13 mouse cellular contexts compared by ENCODE assay signal in the genomic region with DNA sequence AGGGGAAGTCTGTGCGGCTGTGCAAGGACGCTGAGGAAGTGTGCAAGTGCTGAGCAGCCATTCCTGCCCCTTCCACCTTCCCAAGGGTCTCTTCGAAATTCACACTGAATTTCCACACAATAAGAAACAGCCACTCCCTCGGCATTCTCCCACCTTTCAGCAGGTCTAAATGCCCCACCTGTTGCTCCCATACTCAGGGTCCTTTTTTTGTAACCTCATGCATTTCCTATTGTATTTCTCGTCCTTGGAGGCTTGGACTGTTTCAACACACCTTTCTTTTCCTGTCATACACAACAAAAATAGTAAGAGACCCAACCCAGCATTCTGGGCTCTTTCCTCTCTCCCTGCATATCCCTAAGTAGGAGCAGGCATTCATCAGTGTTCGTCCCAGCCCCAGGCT.
"Had no signal": no experiment of that assay in that cellular context is flagged by ENCODE, and none has a peak within 500 bp of the region (broad histone marks: within the 10 kb centered on the region; RNA-seq: fewer than 3 reads in every experiment).

No protein-coding gene starts in this region.

- H3K27me3 ChIP-seq: limb, embryonic 12.5 days; midbrain, embryonic 12.5 days; neural tube, embryonic 13.5 days had no signal

- H3K27ac ChIP-seq: limb, embryonic 12.5 days; liver, embryonic 14.5 days; midbrain, embryonic 12.5 days; neural tube, embryonic 13.5 days had no signal

- H3K9me3 ChIP-seq: limb, embryonic 12.5 days; midbrain, embryonic 12.5 days; neural tube, embryonic 13.5 days had no signal

- H3K4me2 ChIP-seq: limb, embryonic 12.5 days; midbrain, embryonic 12.5 days; neural tube, embryonic 13.5 days had no signal

- H3K4me3 ChIP-seq: limb, embryonic 12.5 days; midbrain, embryonic 12.5 days; neural tube, embryonic 13.5 days had no signal

- H3K9ac ChIP-seq: limb, embryonic 12.5 days; liver, embryonic 14.5 days; midbrain, embryonic 12.5 days; neural tube, embryonic 13.5 days had no signal

- DNase-seq: kidney, postnatal 25 days; layer of hippocampus, adult 9-11 months; liver; lung, adult 2 months; lung, postnatal 36 days; retina, postnatal 1 day; thymus, postnatal 14 days had no signal

- H3K36me3 ChIP-seq: limb, embryonic 12.5 days; midbrain, embryonic 12.5 days; neural tube, embryonic 13.5 days had no signal

- ATAC-seq: lung, postnatal 0 days; midbrain, embryonic 16.5 days had no signal
